Mouse (Mus musculus) kidney, adult 2 months (tissue): ENCODE results near the gene Pcnt.

Source experiments
- CTCF ChIP-seq: fragments of 200-500 bp; conservative IDR thresholded peaks from 2 replicates; pipeline ENCODE4 v1.5.1; 2011; ENCODE audit warnings: low read depth, mild to moderate bottlenecking, control low read depth, low read length, moderate library complexity, mixed read lengths; ENCODE audit not compliant: insufficient read depth, insufficient read length
- POLR2A ChIP-seq: fragments of 200-500 bp; IDR thresholded peaks from one replicate; pipeline ENCODE4 v1.6.1; 2011; ENCODE audit warnings: low read depth, low read length, control low read depth

DNA sequence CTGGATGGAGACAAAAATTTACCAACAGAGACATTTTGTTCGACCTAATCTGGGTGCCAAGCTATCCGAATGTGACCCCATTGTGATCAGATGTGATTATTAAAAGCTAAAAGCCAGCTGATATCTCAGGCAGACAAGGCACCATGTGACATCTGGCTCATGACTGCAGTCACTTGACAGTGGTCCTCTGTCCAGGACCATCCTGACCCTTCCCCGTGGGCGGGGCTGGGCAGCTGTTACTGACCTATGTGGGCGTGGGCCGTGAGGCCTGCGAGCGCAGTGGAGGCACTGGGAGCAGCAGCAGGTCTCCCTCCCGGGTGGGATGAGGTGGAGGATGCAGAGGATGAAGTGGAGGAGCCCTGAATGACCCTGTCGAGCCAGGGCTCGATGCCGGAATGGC is 125.0 kb downstream of the Pcnt start:
- TF ChIP-seq POLR2A: no peak
- TF ChIP-seq CTCF: no peak
